Mouse (Mus musculus) ES-Bruce4 (cell line): ENCODE results near the gene Syce1. TPM values are rescaled to one million over a fixed set of nuclear protein-coding genes. Genes with fewer than 3 reads are reported as not detected.

Experiments used
- H3K27ac ChIP-seq: 2 replicates; pipeline ENCODE4 v1.5.1; 2012; ENCODE audit warnings: low read length, inconsistent platforms; ENCODE audit not compliant: insufficient read depth
- H3K27me3 ChIP-seq: 2 replicates; pipeline ENCODE4 v1.6.1; 2012; ENCODE audit warnings: mild to moderate bottlenecking, low read length, inconsistent platforms; ENCODE audit not compliant: control insufficient read depth, poor library complexity, insufficient read depth, severe bottlenecking
- H3K36me3 ChIP-seq: 2 replicates; pipeline ENCODE4 v1.6.1; 2012; ENCODE audit warnings: inconsistent platforms, mild to moderate bottlenecking, low read length, moderate library complexity; ENCODE audit not compliant: control insufficient read depth, poor library complexity, insufficient read depth, severe bottlenecking
- H3K4me1 ChIP-seq: one replicate; pipeline ENCODE4 v1.8.1; 2011; ENCODE audit warnings: low read length; ENCODE audit not compliant: control insufficient read depth, insufficient read depth
- H3K4me3 ChIP-seq: 2 replicates; pipeline ENCODE4 v1.5.1; 2011; ENCODE audit warnings: low read depth, mild to moderate bottlenecking, low read length
- H3K9ac ChIP-seq: 2 replicates; pipeline ENCODE4 v1.6.1; 2012; ENCODE audit warnings: low read depth, mild to moderate bottlenecking, inconsistent platforms; ENCODE audit not compliant: poor library complexity, severe bottlenecking
- H3K9me3 ChIP-seq: replicated peaks from 2 replicates; pipeline ENCODE4 v1.6.1; 2012; ENCODE audit warnings: mild to moderate bottlenecking, low read length, inconsistent platforms; ENCODE audit not compliant: control insufficient read depth, poor library complexity, insufficient read depth, severe bottlenecking
- CTCF ChIP-seq: IDR thresholded peaks from one replicate; pipeline ENCODE4 v1.8.1; 2011; ENCODE audit warnings: low read depth, low read length
- EP300 ChIP-seq: IDR thresholded peaks from 2 replicates; pipeline ENCODE4 v1.6.1; 2011; ENCODE audit warnings: low read depth, low read length; ENCODE audit not compliant: insufficient read depth
- POLR2A ChIP-seq: IDR thresholded peaks from one replicate; pipeline ENCODE4 v1.8.1; 2011; ENCODE audit warnings: low read length; ENCODE audit not compliant: insufficient read depth
- polyA plus RNA-seq: library from polyadenylated mRNA; stranded (reverse); fragments of >200 nt; gene quantifications from 2 replicates; pipeline ENCODE4 v1.2.4, GENCODE M21; 2011; ENCODE audit warnings: low read depth; ENCODE audit not compliant: missing spikeins, insufficient read depth, insufficient read length

The Syce1 gene
- polyA plus RNA-seq, result 3.7 and 3.9 TPM in 2 replicates

- Histone ChIP-seq H3K9me3 (no peaks in the 10 kb centered on the region), H3K9ac (no peak within 1 kb of the TSS), H3K4me1 (no peaks in the 10 kb centered on the region), H3K27me3 (no peaks in the 10 kb centered on the region; the same call in 1 of the 2 replicates), H3K27ac (no peak within 1 kb of the TSS), H3K4me3 (peak within 1 kb of the TSS; percentile 35), H3K36me3 (no peaks in the 10 kb centered on the region)
- TF ChIP-seq POLR2A (no peak), EP300 (no peak), CTCF (no peak)
Observed at GRCm38 (mm10) chr7:140787406-140788052, at the start of gene Syce1. Gene Syce1 (minus strand): TSS chr7:140787852.

GRCm38 (mm10) chr7:140836243-140837115 lies 48.8 kb upstream of the Syce1 start:
- H3K27ac ChIP-seq, result no peak overlapping the region
- no peak overlapping the region for H3K9ac ChIP-seq
- no peaks in the 10 kb centered on the region for H3K36me3 ChIP-seq
- H3K27me3 ChIP-seq, result no peaks in the 10 kb centered on the region
- H3K4me3 ChIP-seq, result no peak overlapping the region
- no peaks in the 10 kb centered on the region for H3K9me3 ChIP-seq
- no peak for TF ChIP-seq EP300
- no peak for TF ChIP-seq CTCF
- TF ChIP-seq POLR2A, result no peak
- peaks cover 2% of the 10 kb centered on the region for H3K4me1 ChIP-seq

GRCm38 (mm10) chr7:140835758-140836087 lies 48.1 kb upstream of the Syce1 start:
- peak overlapping the region; percentile 37 for H3K9ac ChIP-seq
- peak overlapping the region; percentile 54 for H3K4me3 ChIP-seq
- H3K36me3 ChIP-seq, result no peaks in the 10 kb centered on the region
- TF ChIP-seq CTCF (no peak), EP300 (no peak), POLR2A (no peak)
- no peaks in the 10 kb centered on the region for H3K27me3 ChIP-seq
- no peak overlapping the region for H3K27ac ChIP-seq
- H3K9me3 ChIP-seq, result no peaks in the 10 kb centered on the region
- peaks cover 2% of the 10 kb centered on the region for H3K4me1 ChIP-seq

GRCm38 (mm10) chr7:140834968-140835757 lies 47.5 kb upstream of the Syce1 start, which contains the start of gene Urah:
Gene Urah (plus strand): TSS chr7:140835018.
- Histone ChIP-seq H3K36me3 (no peaks in the 10 kb centered on the region), H3K27ac (peak within 1 kb of the TSS; percentile 24; the same call in 1 of the 2 replicates), H3K4me3 (peak within 1 kb of the TSS; percentile 54), H3K4me1 (peaks cover 2% of the 10 kb centered on the region), H3K9ac (peak within 1 kb of the TSS; percentile 37), H3K27me3 (no peaks in the 10 kb centered on the region), H3K9me3 (no peaks in the 10 kb centered on the region)
- TF ChIP-seq EP300 (no peak), CTCF (no peak), POLR2A (no peak)

GRCm38 (mm10) chr7:140833341-140833740 lies 45.7 kb upstream of the Syce1 start:
- TF ChIP-seq EP300, result no peak
- TF ChIP-seq CTCF, result no peak
- no peak for TF ChIP-seq POLR2A
- H3K4me1 ChIP-seq, result peaks cover 2% of the 10 kb centered on the region

More at GRCm38 (mm10) chr7:140833341-140833740, 45.7 kb upstream of the Syce1 start:
- no peaks in the 10 kb centered on the region for H3K9me3 ChIP-seq
- H3K4me3 ChIP-seq, result no peak overlapping the region
- H3K27ac ChIP-seq, result no peak overlapping the region
- no peaks in the 10 kb centered on the region for H3K36me3 ChIP-seq
- no peak overlapping the region for H3K9ac ChIP-seq
- H3K27me3 ChIP-seq, result no peaks in the 10 kb centered on the region
